Mouse (Mus musculus): ENCODE results near the gene Bicdl1. TPM values are rescaled to one million over a fixed set of nuclear protein-coding genes. Genes with fewer than 3 reads are reported as not detected.
"Not testable (repeated sequence)": the region's sequence is repeated elsewhere in the genome, so short reads cannot be mapped to it uniquely, and the experiment has no call there.

Gene Bicdl1
- total RNA-seq (2021): 1 to 10 TPM; 2.8 to 3.3 TPM
- long read RNA-seq, experiment 1, partial matches to known transcripts: 0 of 6 reads
- long read RNA-seq, experiment 1, other reads (novel, unspliced or antisense): 1 of 6 reads
- long read RNA-seq, experiment 2, partial matches to known transcripts: 0 of 7 reads
- long read RNA-seq, experiment 2, other reads (novel, unspliced or antisense): 2 of 7 reads

DNA sequence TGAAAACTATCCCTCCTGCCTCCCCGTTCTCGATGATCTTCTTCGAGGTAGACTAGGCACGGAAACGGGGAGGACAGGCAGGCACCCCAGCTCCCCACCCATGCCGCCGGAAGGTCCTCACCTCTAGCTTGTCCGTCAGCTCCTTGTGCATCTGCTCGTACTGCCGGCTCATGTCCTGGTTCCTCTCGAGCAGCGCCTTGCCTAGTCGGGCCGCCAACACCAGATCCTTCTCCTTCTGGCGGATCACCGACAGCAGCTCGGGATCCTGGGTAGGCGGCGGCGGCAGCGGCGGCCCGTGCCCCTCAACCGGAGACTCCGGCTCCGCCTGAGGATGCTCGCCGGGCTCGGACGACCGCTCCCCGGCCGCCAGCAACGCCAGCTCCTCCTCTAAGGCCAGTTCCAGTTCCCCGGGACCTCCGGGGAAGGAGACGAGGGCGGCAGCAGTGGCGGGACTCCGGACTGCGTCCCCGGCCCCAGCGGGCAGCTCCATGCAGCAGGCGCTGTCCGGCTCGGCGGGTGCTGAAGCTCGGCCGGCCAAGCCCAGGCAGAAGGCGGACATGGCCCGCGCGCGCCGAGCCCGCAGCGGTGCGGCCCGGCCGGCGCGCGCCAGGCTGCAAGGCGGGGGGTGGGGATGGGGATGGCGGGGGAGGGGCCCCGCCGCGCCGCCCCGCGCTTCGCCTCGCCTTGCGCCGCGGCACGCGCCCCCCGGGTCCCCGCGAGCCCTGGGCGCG is at the start of gene Bicdl1:
Gene Bicdl1 (minus strand): TSS at position 621 of the 731 bp plus-strand sequence.
- DNase-seq (ENCODE audit: low spot score): peak; percentile 70

DNA sequence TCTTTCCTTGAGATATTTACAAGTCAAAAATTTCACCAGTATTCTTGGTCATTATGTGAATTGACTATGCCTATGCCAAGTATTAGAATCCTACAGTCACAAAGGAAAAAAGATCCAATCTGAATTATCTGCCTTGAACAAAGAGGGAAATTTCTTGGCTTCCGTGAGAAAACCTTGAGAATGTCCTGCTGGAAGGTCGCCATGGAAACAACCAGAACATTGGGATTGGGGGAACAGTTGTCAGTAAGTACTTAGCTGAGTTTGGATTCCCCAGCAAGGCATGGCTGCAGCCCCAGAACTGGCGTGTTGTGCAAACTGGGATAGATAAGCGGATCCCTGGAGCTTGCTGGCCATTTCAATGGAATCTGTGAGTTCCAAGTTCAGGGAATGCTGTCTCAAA is 45.5 kb upstream of the Bicdl1 start:
- no peak for DNase-seq (ENCODE audit: low spot score)

DNA sequence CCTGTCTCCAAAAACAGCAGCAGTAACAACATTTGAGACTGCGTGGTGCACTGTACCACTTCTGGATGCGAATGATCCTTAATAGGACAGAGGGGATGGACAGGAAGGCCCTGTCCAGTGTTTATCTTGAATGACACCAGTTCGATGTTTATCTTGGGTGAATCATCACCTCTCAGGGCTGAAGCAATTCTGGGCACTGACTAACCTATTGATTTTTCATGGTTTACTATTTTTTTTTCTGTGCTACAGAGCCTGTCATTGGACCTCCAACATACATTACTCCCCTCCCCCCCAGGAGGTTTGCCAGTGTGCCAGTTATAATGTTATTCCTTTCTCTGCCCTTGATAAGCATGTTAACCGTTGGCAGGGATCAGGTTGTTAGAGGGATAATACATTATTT is 43.9 kb upstream of the Bicdl1 start:
- DNase-seq (ENCODE audit: low spot score): no peak

DNA sequence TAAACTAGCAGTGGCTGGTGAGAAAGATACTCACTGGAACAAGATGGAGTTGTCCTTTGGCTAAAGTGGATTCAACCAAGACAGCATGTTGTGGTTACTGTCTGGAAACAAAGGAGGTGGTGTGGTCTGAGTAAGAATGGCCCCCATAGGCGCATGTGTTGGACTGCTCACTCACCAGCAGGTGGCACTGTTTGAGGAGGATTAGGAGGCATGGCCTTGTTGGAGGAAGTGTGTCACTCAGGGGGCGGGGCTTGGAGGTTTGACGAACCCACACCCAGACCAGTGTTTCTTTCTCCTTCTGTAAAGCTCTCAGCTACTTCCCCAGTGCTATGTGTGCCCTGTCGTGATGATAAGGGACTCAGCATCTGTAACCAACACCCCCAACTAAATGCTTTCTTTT is 38.6 kb upstream of the Bicdl1 start:
- DNase-seq (ENCODE audit: low spot score): no peak

DNA sequence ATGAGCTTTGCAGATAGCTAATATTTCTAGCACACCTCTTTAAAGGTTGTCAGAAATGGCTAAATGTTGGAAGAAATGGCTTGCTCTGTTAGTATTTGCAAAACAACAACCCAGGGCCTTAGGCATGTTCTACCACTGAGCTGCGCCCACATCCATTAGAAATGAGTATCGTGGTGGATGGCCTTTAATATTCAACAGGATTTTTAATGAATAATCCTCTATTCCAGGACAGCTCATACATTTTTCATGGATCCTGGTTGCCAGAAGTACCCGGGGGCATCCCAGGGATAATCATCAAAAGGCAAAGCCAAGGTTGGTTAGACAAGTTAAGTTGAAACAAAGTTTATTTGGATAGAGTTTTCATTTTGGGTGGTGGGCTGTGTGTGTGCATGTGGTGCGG is 37.7 kb upstream of the Bicdl1 start:
- no peak for DNase-seq (ENCODE audit: low spot score)

DNA sequence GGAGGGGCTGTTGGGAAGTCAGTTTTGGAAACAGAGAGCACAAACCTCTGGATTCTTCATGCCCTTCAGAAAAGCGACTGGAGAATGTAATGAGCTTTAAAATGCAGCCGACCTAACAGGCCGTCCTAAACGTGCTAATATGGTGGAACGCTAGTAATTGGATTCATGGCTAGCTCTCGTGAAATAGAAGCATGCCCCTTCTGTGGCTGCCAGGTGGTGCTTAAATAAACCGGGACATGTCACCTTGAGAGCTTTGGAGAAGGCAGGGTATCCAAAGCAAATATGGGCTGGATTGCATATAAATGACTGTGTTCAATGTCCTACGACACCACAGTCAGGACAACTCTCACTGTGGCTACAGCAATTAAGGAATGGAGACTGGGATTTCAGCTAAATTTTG is 35.4 kb upstream of the Bicdl1 start:
- no peak for DNase-seq (ENCODE audit: low spot score)

DNA sequence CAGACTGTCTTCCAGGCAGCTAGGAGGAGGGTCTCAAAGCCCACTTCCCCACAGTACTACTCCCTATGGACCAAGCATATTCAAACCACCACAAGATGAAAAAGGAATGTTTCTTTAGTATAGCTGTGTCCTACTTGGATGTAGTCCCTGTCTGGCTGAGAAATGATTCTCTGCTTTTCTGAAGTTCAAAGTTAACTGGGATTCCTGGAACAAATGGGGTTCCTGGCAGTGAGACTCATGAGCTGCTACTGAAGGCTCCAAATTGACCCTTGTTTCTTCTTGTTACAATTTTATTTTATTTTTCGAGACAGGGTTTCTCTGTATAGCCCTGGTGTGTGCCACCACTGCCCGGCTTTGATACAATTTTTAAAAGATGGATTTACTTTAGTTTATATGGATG is 32.6 kb upstream of the Bicdl1 start:
- DNase-seq (ENCODE audit: low spot score): no peak

DNA sequence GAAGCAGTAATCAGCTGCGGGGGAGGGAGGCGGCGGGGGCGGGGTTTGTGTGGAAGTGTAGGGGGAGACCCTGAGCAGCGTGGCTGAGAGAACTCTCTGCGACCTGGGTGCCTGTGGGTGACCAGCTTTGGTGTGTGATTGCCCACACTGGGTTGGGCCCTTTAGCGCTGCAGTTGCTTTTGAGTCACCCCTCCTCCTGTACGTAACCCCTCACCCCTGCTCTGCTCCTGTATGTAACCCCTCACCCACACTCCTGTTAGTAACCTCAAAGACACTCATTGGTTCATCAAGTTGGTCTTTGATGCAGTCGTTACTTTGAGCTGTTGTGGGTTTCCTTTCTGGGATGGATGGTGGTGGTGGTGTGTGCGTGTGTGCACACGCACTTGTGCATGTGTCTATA is 29.5 kb upstream of the Bicdl1 start:
- DNase-seq (ENCODE audit: low spot score): no peak

DNA sequence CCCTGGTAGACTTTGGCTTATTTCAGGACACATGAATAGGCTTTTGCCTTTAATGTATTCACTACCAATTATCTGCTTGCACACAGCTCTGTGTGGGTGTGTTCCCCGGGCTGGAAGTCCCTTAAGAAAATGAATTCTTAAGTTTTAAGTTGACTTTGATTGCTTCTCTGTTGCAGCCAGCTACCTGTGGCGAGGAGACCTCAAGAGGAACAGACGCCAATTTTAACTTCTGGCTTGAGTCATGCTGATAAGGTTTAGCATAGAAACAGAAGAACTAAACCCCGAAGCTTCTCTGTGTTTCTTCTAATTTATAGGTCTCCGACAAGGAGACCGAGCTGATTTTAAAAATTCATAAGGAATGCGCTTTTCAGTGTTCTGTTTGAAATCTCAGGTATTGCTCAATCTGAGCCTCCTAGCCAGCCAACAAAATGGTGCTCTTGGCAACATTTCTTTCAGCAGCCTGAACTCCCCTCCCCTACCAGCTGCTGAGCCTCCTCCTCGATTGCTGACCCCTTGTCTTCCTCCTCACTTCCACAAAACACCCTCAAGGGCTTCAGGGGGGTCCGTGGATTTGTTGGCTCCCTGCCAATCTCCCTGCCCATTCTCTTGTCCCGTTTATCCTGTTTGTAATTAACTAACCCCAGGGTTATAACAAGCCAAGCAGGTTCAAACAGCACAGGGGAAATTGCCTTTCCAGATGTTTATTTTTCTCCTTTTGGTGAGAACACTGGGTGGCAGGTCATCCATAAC is 27.2 kb upstream of the Bicdl1 start:
- DNase-seq (ENCODE audit: low spot score): no peak

DNA sequence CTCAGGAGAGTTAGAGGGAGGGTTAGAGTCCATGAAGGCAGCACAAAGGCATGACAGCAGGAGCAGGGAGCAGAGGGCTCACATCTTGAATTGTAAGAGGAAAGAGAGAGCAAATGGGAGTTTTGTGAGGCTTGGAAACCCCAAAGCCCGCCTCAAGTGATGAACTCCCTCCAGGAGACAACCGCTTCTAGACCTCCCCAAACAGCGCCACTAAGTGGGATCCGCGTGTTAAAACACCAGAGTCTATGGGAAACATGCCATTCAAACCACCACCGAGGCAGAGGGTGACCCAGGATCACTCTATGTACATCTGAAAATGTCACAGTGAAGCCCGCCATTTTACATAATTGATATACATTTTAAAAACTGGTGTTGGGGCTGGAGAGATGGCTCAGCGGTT is 26.1 kb upstream of the Bicdl1 start:
- no peak for DNase-seq (ENCODE audit: low spot score)

DNA sequence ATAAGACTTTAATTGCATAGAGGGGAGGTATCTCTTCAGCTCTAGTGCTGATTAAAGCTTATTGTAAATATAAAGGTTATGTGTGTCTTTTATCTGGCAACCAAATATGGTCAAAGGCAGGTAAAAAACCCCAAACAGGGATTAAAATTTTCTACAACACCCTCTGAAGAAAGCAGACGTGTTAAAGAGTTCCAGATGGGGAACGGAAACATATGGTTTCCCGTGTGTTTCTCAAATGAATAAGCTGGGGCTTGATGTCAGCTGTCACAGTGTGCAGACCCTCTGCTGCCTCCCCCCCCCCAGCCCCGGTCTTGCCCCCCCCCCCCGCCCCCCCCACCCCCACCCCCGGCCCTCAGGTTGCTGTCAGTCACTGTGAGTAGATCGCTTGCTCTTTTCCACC is 24.1 kb upstream of the Bicdl1 start:
- DNase-seq (ENCODE audit: low spot score): no peak

DNA sequence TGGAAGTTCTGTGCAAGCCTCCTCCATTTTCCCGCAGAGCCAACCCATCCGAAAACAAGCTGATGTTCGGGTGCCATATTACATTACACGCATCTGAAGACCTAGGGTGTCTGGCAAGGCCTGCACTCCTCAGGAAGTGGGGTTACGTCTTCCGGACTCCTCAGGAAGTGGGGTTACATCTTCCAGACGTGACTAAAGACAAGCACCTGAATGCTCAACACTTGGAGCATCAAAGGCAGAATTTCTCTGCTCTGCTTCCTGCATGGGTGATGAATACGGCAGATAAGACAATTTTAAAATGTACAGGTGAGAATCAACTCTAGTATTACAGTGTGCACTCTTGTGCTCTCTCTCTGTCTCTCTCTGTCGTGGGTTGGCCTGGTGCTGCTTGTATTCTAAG is 23.4 kb upstream of the Bicdl1 start:
- no peak for DNase-seq (ENCODE audit: low spot score)

DNA sequence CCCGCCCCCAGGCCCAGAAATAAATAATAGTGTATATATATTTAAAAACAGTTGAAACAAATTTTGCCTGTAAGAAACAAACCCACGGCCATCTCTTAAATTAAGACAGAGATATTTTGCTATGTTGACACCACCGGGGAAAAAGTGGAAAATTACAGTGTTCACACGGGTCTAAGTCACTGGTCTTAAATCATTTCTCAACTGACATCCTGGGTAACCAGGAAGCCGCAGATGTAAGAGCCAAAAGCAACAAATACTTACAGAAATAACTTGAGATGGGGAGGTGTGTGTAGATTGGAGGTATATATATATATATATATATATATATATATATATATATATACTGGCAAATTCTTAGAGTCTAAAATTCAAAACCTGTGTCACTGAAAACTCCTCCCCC is 21.5 kb upstream of the Bicdl1 start:
- no peak for DNase-seq (ENCODE audit: low spot score)

DNA sequence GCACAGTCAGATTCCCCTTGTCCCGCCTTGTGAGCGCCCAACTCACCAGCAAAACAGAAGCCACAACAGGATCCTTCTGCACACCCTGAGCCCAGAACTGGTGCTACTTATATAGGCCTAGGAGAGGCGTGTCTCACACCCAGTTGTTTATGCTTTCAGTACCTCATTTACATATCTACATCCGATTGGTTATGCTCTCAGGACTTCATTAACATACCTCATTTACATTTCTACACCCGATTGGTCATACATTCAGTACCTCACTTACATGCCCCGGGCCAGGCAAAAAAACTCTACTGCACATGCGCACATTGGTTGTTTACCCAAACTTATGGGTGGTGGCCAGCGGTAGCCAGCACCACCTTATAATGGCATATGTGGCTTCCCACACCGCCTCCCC is 20.5 kb upstream of the Bicdl1 start:
- not testable (repeated sequence) for DNase-seq (ENCODE audit: low spot score)

DNA sequence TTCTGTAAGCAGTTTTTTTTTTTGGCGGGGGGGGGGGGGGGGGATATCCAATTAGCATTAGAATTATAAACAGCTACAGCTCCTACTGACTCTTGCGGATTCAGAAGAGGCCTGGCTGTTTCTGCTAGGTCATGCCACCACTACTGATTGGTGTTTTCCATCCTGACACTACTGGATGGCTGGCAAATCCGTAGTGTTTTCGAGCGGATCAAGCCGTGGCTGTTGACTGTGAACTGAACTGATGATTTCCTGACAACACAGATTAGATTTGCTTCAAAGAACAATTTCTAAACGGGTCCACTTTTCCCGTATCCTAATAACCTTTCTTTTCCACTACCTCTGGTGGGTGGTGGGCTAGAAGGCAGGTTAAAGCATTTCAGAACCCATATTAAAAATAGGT is 16.9 kb upstream of the Bicdl1 start:
- no peak for DNase-seq (ENCODE audit: low spot score)

DNA sequence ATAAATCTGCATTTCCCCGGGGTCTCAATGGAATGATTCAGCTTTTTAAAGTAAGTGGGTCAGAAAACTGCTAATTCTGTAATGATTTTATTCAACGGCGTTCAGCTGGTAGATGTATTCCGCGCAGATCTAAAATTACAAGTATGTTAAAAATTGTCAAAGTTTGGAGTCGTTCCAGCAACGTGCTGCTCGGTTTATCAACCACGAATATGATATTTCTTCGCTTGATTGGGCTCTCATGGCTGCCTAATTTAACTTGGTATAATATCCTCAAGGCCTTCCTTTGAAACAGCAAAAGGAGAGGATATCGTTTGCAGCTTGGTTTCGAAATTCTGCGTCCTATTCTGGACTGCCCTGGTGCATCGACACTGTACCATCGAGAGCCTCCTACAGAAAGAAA is 13.9 kb upstream of the Bicdl1 start:
- DNase-seq (ENCODE audit: low spot score): no peak

DNA sequence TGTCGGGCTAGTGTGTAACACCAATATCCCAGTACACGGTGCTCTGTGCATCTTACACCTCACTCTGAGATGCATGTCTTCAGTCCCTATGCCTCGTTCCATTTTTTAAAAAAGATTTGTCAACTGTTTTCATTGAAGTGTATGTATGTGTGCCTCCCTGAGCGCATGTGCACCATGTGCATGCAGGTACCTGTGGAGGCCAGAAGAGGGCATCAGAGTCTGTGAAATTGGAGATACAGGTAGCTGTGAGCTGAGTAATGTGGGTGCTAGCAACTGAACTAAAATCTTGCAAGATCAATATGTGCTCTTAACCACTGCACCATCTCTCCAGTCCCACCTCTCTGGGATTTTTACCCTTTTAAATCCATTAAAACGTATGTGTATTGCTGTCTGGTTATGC is 6.6 kb upstream of the Bicdl1 start:
- DNase-seq (ENCODE audit: low spot score): no peak

DNA sequence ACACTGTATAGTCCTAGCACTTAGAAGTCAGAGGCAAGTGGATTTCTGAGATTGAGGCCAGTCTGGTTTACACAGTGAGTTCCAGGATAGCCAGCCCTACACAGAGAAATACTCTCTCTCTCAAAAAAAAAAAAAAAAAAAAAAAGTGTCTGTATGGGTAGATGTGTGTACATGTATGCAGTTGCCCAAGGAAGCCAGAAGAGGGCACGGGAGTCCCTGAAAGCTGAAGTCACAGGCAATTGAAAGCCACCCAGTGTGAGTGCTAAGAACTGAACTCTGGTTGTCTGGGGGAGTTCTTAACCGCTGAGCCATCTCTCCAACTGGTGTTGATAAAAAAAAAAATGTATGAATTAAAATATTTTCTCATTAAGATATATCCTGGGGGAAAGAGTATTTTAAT is 3.1 kb upstream of the Bicdl1 start:
- no peak for DNase-seq (ENCODE audit: low spot score)

DNA sequence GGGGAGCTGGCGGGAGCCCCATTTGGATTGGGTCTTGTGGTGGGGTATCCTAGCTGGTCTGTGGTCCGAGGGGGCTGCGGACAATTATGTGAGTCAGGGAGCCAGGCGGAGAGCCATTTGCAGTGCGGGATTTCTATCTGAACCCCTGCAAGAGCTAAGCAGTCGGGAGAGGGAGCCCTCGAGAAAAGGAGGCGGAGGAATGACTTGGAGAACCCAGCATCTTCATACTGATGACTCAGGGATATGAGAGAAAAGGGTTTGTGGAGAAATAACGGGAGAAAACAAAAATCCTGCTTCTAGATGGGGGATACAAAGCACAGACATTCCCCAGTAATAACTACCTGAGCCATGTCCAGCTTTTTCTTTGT is 1.4 kb upstream of the Bicdl1 start:
- peak; percentile 6 for DNase-seq (ENCODE audit: low spot score)

DNA sequence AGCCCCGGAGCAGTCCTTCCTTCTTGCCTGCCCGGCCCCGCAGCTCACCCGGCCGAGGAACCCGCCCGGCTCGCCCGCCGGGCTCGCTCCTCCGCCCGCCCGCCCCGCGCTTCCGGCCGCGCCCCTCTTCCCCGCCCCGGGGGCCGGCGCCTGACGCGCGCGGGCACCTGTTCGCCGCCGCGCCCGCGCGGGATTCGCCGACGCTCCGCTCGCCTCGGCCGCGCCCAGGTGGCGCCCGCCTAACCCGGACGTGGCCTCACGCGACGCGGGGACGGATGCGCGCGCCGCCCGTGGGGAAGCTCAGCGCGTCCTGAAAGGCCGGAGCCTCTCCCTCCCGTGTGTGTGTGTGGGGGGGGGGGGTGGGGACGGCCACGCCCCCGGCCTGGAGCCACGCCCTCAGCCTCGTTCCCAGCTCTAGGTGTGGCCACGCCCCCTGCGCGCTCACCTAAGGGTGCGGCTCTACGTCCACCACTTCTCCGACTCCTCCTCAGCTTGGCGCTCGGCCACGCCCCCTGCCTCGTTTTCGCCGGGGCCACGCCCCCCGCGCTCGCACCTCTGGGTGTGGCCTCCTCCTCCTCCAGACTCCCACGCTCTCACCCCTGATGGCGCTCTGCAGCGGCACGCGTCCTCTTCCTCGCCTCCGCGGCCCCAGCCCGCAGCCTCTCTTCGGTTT is 891 bp upstream of the Bicdl1 start:
- DNase-seq (ENCODE audit: low spot score): no peak

DNA sequence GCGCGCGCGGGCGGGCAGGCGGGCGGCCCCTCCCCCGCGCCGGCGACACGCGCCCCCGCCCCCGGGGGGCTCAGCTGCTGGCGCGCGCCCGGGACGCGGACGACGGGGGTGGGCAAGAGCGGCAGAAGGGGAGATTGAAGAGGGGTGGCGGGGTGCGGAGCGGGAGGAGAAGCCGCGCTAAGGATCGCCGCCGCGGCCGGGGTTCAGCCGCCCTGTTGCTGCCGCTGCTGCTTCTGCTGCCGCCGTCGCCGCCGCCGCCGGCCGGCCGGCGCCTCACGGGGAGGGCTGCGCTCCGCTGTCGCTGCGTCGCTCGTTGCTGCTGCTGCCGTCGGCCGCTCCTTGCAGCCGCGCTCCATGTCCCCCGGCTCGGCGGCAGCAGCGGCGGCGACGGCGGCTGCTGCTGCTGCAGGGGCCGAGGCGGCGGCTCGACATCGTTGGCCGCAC is 333 bp upstream of the Bicdl1 start:
- DNase-seq (ENCODE audit: low spot score): no peak

DNA sequence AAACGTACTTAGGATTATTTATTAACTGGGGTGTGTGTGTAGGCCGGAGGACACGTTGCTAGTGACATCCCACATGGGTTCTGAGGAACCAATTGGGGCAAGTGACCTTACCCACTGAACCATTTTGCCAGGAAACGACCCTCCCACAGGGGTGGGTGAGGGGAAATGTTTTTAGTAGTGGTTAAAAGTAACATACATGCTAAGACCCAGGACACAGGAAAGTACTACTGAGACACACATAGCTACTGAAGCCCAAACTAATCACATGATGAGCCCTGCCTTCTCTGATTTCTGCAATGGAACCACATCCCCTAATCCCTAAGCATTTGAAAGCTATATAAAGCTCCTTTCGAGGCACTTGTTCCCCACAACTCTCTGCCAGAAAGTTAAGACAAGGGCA is 1.1 kb downstream of the Bicdl1 start:
- no peak for DNase-seq (ENCODE audit: low spot score)
